Mouse (Mus musculus): ENCODE measurements around the gene Zpbp2.

The Zpbp2 gene

GRCm38 (mm10) chr11:98560942-98561341 is 10.0 kb downstream of the Zpbp2 start:
- DNase-seq: no peak

- DNase-seq: no peak
These were observed 12.1 kb downstream of the Zpbp2 start for GRCm38 (mm10) chr11:98563025-98563424.

GRCm38 (mm10) chr11:98563921-98564414 is 13.1 kb downstream of the Zpbp2 start:
- DNase-seq: no peak

- no peak for DNase-seq
These were observed 17.4 kb downstream of the Zpbp2 start for GRCm38 (mm10) chr11:98568326-98568725.

GRCm38 (mm10) chr11:98569461-98569860 is 18.6 kb downstream of the Zpbp2 start:
- no peak for DNase-seq

- no peak for DNase-seq
These were observed 26.9 kb downstream of the Zpbp2 start for GRCm38 (mm10) chr11:98577776-98578175.

GRCm38 (mm10) chr11:98580301-98581121 is 29.6 kb downstream of the Zpbp2 start:
- DNase-seq: no peak

- DNase-seq: no peak
These were observed 30.6 kb downstream of the Zpbp2 start for GRCm38 (mm10) chr11:98581286-98582029.

- no peak for DNase-seq
These were observed 31.1 kb downstream of the Zpbp2 start for GRCm38 (mm10) chr11:98582030-98582388.

GRCm38 (mm10) chr11:98582551-98583264 is 31.8 kb downstream of the Zpbp2 start:
- DNase-seq: no peak

GRCm38 (mm10) chr11:98583265-98583552 is 32.3 kb downstream of the Zpbp2 start:
- no peak for DNase-seq

GRCm38 (mm10) chr11:98583571-98583970 is 32.7 kb downstream of the Zpbp2 start:
- no peak for DNase-seq

- no peak for DNase-seq
These were observed 33.2 kb downstream of the Zpbp2 start for GRCm38 (mm10) chr11:98584146-98584545.

- no peak for DNase-seq
These were observed 33.8 kb downstream of the Zpbp2 start for GRCm38 (mm10) chr11:98584629-98585177.

- DNase-seq: peak in 1 of 2 experiments; percentile 31
These were observed 35.4 kb downstream of the Zpbp2 start for GRCm38 (mm10) chr11:98586087-98586891.

GRCm38 (mm10) chr11:98586892-98587563 is 36.1 kb downstream of the Zpbp2 start, which contains the start of gene Ormdl3:
Ormdl3 (minus strand) TSS chr11:98587368.
- peak; percentile 97 for DNase-seq

- DNase-seq: peak in 1 of 2 experiments; percentile 52
These were observed 37.0 kb downstream of the Zpbp2 start for GRCm38 (mm10) chr11:98587684-98588546.

- no peak for DNase-seq
These were observed 38.0 kb downstream of the Zpbp2 start for GRCm38 (mm10) chr11:98588833-98589281.

- DNase-seq: no peak
These were observed 38.4 kb downstream of the Zpbp2 start for GRCm38 (mm10) chr11:98589306-98589705.

All from thymus, adult 18-20 months (tissue).